Mouse (Mus musculus): ENCODE measurements around the gene Duox1. TPM values are rescaled to one million over a fixed set of nuclear protein-coding genes. Genes with fewer than 3 reads are reported as not detected.

Duox1 gene
- total RNA-seq (2022), result under 1 TPM in 3 of 4 experiments, not detected in 1; 0.20 to 0.28 (median 0.27) TPM

GRCm38 (mm10) chr2:122315372-122315771, at the start of gene Duox1:
Gene Duox1 (plus strand): TSS chr2:122315672.
- no peak for DNase-seq (ENCODE audit: low spot score)

GRCm38 (mm10) chr2:122266407-122267193, 48.9 kb upstream of the Duox1 start:
- DNase-seq (ENCODE audit: low spot score), result no peak

- no peak for DNase-seq (ENCODE audit: low spot score)
Measured at GRCm38 (mm10) chr2:122278769-122279168, 36.7 kb upstream of the Duox1 start.

- DNase-seq (ENCODE audit: low spot score), result no peak
Measured at GRCm38 (mm10) chr2:122284091-122284490, 31.4 kb upstream of the Duox1 start.

GRCm38 (mm10) chr2:122286137-122286536, 29.3 kb upstream of the Duox1 start:
- no peak for DNase-seq (ENCODE audit: low spot score)

GRCm38 (mm10) chr2:122294916-122295315, 20.6 kb upstream of the Duox1 start:
- no peak for DNase-seq (ENCODE audit: low spot score)

GRCm38 (mm10) chr2:122297271-122298095, 18.0 kb upstream of the Duox1 start:
- no peak for DNase-seq (ENCODE audit: low spot score)

- DNase-seq (ENCODE audit: low spot score), result no peak
Measured at GRCm38 (mm10) chr2:122298096-122298499, 17.4 kb upstream of the Duox1 start, which contains the start of gene Duox2. Gene Duox2 (minus strand): TSS chr2:122298449.

- no peak for DNase-seq (ENCODE audit: low spot score)
Measured at GRCm38 (mm10) chr2:122298596-122299490, 16.6 kb upstream of the Duox1 start, which contains the start of gene Duoxa2. Gene Duoxa2 (plus strand): TSS chr2:122298900.

- DNase-seq (ENCODE audit: low spot score), result no peak
Measured at GRCm38 (mm10) chr2:122299911-122300655, 15.4 kb upstream of the Duox1 start.

- DNase-seq (ENCODE audit: low spot score), result no peak
Measured at GRCm38 (mm10) chr2:122300656-122301020, 14.8 kb upstream of the Duox1 start.

- DNase-seq (ENCODE audit: low spot score), result no peak
Measured at GRCm38 (mm10) chr2:122301081-122301920, 14.2 kb upstream of the Duox1 start.

GRCm38 (mm10) chr2:122301921-122302573, 13.4 kb upstream of the Duox1 start:
- DNase-seq (ENCODE audit: low spot score), result no peak

- DNase-seq (ENCODE audit: low spot score), result peak; percentile 53
Measured at GRCm38 (mm10) chr2:122302574-122303241, 12.8 kb upstream of the Duox1 start.

GRCm38 (mm10) chr2:122304544-122304943, 10.9 kb upstream of the Duox1 start:
- no peak for DNase-seq (ENCODE audit: low spot score)

GRCm38 (mm10) chr2:122305097-122305892, 10.2 kb upstream of the Duox1 start:
- DNase-seq (ENCODE audit: low spot score), result no peak

- no peak for DNase-seq (ENCODE audit: low spot score)
Measured at GRCm38 (mm10) chr2:122306184-122306583, 9.3 kb upstream of the Duox1 start.

- DNase-seq (ENCODE audit: low spot score), result no peak
Measured at GRCm38 (mm10) chr2:122309647-122310046, 5.8 kb upstream of the Duox1 start.

Measured in heart, adult 8-10 months (tissue).